In genomic region chr9:31266013-31266659, GRCm38 (mm10) we compare ENCODE assay signal across 9 mouse cellular contexts. TPM values are rescaled to one million over a fixed set of nuclear protein-coding genes. Genes with fewer than 3 reads are reported as not detected.
DNase-seq lines count a peak whose midpoint lies in the region; ATAC-seq lines count a peak whose summit lies in the region.
"Had no signal": no experiment of that assay in that cellular context is flagged by ENCODE, and none has a peak within 500 bp of the region (broad histone marks: within the 10 kb centered on the region; RNA-seq: fewer than 3 reads in every experiment).

No protein-coding gene starts in this region.

- H3K9me3 ChIP-seq in liver, embryonic 12.5 days (replicated peaks): no peaks in the 10 kb centered on the region; the same call in 1 of the 2 replicates
- H3K9me3 ChIP-seq in liver, embryonic 11.5 days (ENCODE audit: control insufficient read depth, low read length): no peaks in the 10 kb centered on the region
- H3K9me3 ChIP-seq in embryonic facial prominence, embryonic 13.5 days: no peaks in the 10 kb centered on the region
- no peaks in the 10 kb centered on the region for H3K9me3 ChIP-seq in hindbrain, embryonic 15.5 days
- H3K9me3 ChIP-seq in stomach, embryonic 14.5 days (ENCODE audit: control insufficient read depth, low read depth, low read length): no peaks in the 10 kb centered on the region

- 33% methylated on average over 5 of the region's 5 CpGs for WGBS in liver, embryonic 12.5 days (ENCODE audit: insufficient replicate concordance)
- WGBS in liver, embryonic 11.5 days: 44% methylated on average over 5 of the region's 5 CpGs
- 52% methylated on average over 5 of the region's 5 CpGs for WGBS in embryonic facial prominence, embryonic 13.5 days
- 58% methylated on average over 5 of the region's 5 CpGs for WGBS in hindbrain, embryonic 15.5 days
- 49% methylated on average over 5 of the region's 5 CpGs for WGBS in stomach, embryonic 14.5 days

- peak overlapping the region; percentile 18; the same call in 1 of the 2 replicates for H3K9ac ChIP-seq in liver, embryonic 12.5 days
- H3K9ac ChIP-seq in liver, embryonic 11.5 days (ENCODE audit: low read depth, low read length): no peak overlapping the region
- no peak overlapping the region for H3K9ac ChIP-seq in embryonic facial prominence, embryonic 13.5 days
- no peak overlapping the region for H3K9ac ChIP-seq in hindbrain, embryonic 15.5 days
- no peak overlapping the region for H3K9ac ChIP-seq in stomach, embryonic 14.5 days (replicated peaks; ENCODE audit: low read depth, low read length)

- H3K4me3 ChIP-seq in liver, embryonic 12.5 days: no peak overlapping the region
- H3K4me3 ChIP-seq in liver, embryonic 11.5 days (ENCODE audit: low read depth, low read length): no peak overlapping the region
- no peak overlapping the region for H3K4me3 ChIP-seq in embryonic facial prominence, embryonic 13.5 days
- no peak overlapping the region for H3K4me3 ChIP-seq in hindbrain, embryonic 15.5 days
- no peak overlapping the region for H3K4me3 ChIP-seq in stomach, embryonic 14.5 days (ENCODE audit: low read depth, low read length)

- H3K27me3 ChIP-seq in liver, embryonic 12.5 days (replicated peaks): no peaks in the 10 kb centered on the region
- no peaks in the 10 kb centered on the region for H3K27me3 ChIP-seq in liver, embryonic 11.5 days (replicated peaks; ENCODE audit: control insufficient read depth, insufficient read depth, low read length)
- H3K27me3 ChIP-seq in embryonic facial prominence, embryonic 13.5 days: no peaks in the 10 kb centered on the region
- H3K27me3 ChIP-seq in hindbrain, embryonic 15.5 days: no peaks in the 10 kb centered on the region
- no peaks in the 10 kb centered on the region for H3K27me3 ChIP-seq in stomach, embryonic 14.5 days (ENCODE audit: control insufficient read depth, insufficient read depth, low read length)

- H3K4me1 ChIP-seq in liver, embryonic 12.5 days: peaks cover 56% of the 10 kb centered on the region
- H3K4me1 ChIP-seq in liver, embryonic 11.5 days (replicated peaks; ENCODE audit: control insufficient read depth, insufficient read depth, low read length): peaks cover 17% of the 10 kb centered on the region
- peaks cover 9% of the 10 kb centered on the region; the same call in 1 of the 2 replicates for H3K4me1 ChIP-seq in embryonic facial prominence, embryonic 13.5 days
- peaks cover 14% of the 10 kb centered on the region for H3K4me1 ChIP-seq in hindbrain, embryonic 15.5 days (replicated peaks)
- H3K4me1 ChIP-seq in stomach, embryonic 14.5 days (ENCODE audit: control insufficient read depth, insufficient read depth, low read length): peaks cover 14% of the 10 kb centered on the region

- no peak for ATAC-seq in liver, embryonic 12.5 days
- no peak for ATAC-seq in liver, embryonic 11.5 days (replicated peaks; ENCODE audit: low FRiP score)
- 0 out of 2 replicates have a peak, but pooled peaks have one; percentile 59 for ATAC-seq in embryonic facial prominence, embryonic 13.5 days (ENCODE audit: insufficient number of reproducible peaks, insufficient read depth, low FRiP score, low TSS enrichment, low read depth)
- 0 out of 2 replicates have a peak, but pooled peaks have one; percentile 30 for ATAC-seq in hindbrain, embryonic 15.5 days (ENCODE audit: low FRiP score, low read depth)
- peak; percentile 53; the same call in 1 of the 2 replicates for ATAC-seq in stomach, embryonic 14.5 days (ENCODE audit: insufficient number of reproducible peaks, insufficient read depth, low FRiP score, low read depth)

- no peaks in the 10 kb centered on the region for H3K36me3 ChIP-seq in liver, embryonic 12.5 days
- no peaks in the 10 kb centered on the region for H3K36me3 ChIP-seq in liver, embryonic 11.5 days (ENCODE audit: control insufficient read depth, insufficient read depth, low read length)
- H3K36me3 ChIP-seq in embryonic facial prominence, embryonic 13.5 days: no peaks in the 10 kb centered on the region
- no peaks in the 10 kb centered on the region for H3K36me3 ChIP-seq in hindbrain, embryonic 15.5 days
- no peaks in the 10 kb centered on the region for H3K36me3 ChIP-seq in stomach, embryonic 14.5 days (ENCODE audit: control insufficient read depth, insufficient read depth, low read length)

- DNase-seq in liver, embryonic 11.5 days (ENCODE audit: low spot score): no peak
- no peak for DNase-seq in ovary, postnatal 14 days (ENCODE audit: low spot score)
- no peak for DNase-seq in urinary bladder, postnatal 4 days (ENCODE audit: low spot score in 2 of 2)
- DNase-seq: adrenal gland, postnatal 10 days; spleen, adult 18-20 months had no signal

- no peak overlapping the region for H3K4me2 ChIP-seq in liver, embryonic 12.5 days
- H3K4me2 ChIP-seq in liver, embryonic 11.5 days: no peak overlapping the region
- no peak overlapping the region for H3K4me2 ChIP-seq in embryonic facial prominence, embryonic 13.5 days
- H3K4me2 ChIP-seq in hindbrain, embryonic 15.5 days: no peak overlapping the region
- no peak overlapping the region for H3K4me2 ChIP-seq in stomach, embryonic 14.5 days (replicated peaks; ENCODE audit: low read depth, low read length)

- 0 out of 2 replicates have a peak overlapping the region, but pooled peaks have one; percentile 39 for H3K27ac ChIP-seq in liver, embryonic 12.5 days
- no peak overlapping the region for H3K27ac ChIP-seq in liver, embryonic 11.5 days (ENCODE audit: low read depth, low read length)
- peak overlapping the region; percentile 58 for H3K27ac ChIP-seq in embryonic facial prominence, embryonic 13.5 days
- H3K27ac ChIP-seq in hindbrain, embryonic 15.5 days (replicated peaks): peak overlapping the region; percentile 25
- H3K27ac ChIP-seq in stomach, embryonic 14.5 days (ENCODE audit: low read length): peak overlapping the region; percentile 64; the same call in 1 of the 2 replicates

RNA-seq across cellular contexts. Expression of gene Prdm10, which starts 14.2 kb away (rescaled TPM):
- polyA plus RNA-seq in liver, embryonic 12.5 days (2016; fragmentation: Nextera tagmentation; extraction: Ambion mirVana): 4.1 and 4.7 TPM in 2 replicates
- 5.7 and 6.5 TPM in 2 replicates for polyA plus RNA-seq in liver, embryonic 11.5 days (2014; fragmentation: Nextera tagmentation; extraction: Ambion mirVana)
- 5.5 and 6.5 TPM in 2 replicates for polyA plus RNA-seq in embryonic facial prominence, embryonic 13.5 days (2015; fragmentation: Nextera tagmentation; extraction: Ambion mirVana)
- polyA plus RNA-seq in hindbrain, embryonic 15.5 days (2015; fragmentation: Nextera tagmentation; extraction: Ambion mirVana): 7.7 and 8.6 TPM in 2 replicates
- 7.1 and 7.8 TPM in 2 replicates for polyA plus RNA-seq in stomach, embryonic 14.5 days (2014; fragmentation: Nextera tagmentation; extraction: Ambion mirVana)

RNA-seq across cellular contexts. Expression of gene Aplp2, which starts 54.5 kb away (rescaled TPM):
- 210 and 212 TPM in 2 replicates for polyA plus RNA-seq in liver, embryonic 12.5 days (2016; fragmentation: Nextera tagmentation; extraction: Ambion mirVana)
- polyA plus RNA-seq in liver, embryonic 11.5 days (2014; fragmentation: Nextera tagmentation; extraction: Ambion mirVana): 256 and 297 TPM in 2 replicates
- 210 and 245 TPM in 2 replicates for polyA plus RNA-seq in embryonic facial prominence, embryonic 13.5 days (2015; fragmentation: Nextera tagmentation; extraction: Ambion mirVana)
- 374 and 412 TPM in 2 replicates for polyA plus RNA-seq in hindbrain, embryonic 15.5 days (2015; fragmentation: Nextera tagmentation; extraction: Ambion mirVana)
- 292 and 302 TPM in 2 replicates for polyA plus RNA-seq in stomach, embryonic 14.5 days (2014; fragmentation: Nextera tagmentation; extraction: Ambion mirVana)

Comparison
In these comparisons a context has a peak if more than half of its experiments do, and no peak if none do; other contexts are left out.
1. ATAC-seq: peak in embryonic facial prominence, embryonic 13.5 days (single experiment), hindbrain, embryonic 15.5 days (single experiment) and stomach, embryonic 14.5 days (single experiment); none in liver, embryonic 12.5 days (single experiment) and liver, embryonic 11.5 days (single experiment).